Mouse (Mus musculus): ENCODE data around the gene Zfp583. TPM values are rescaled to one million over a fixed set of nuclear protein-coding genes. Genes with fewer than 3 reads are reported as not detected.

Gene Zfp583
- polyA plus RNA-seq, 1 experiment from 2014 or later: 5.3 TPM

- peak; percentile 33; the same call in 1 of the 2 replicates for TF ChIP-seq CTCF (IDR thresholded peaks at IDR 0.05; ENCODE audit: low read depth)
- Histone ChIP-seq H3K27ac (ENCODE audit: low read depth) (peak within 1 kb of the TSS; percentile 86), H3K9me3 (ENCODE audit: low read depth, low read length) (no peaks in the 10 kb centered on the region), H3K4me3 (ENCODE audit: low read depth, low read length) (peak within 1 kb of the TSS; percentile 56), H3K36me3 (ENCODE audit: insufficient read depth) (no peaks in the 10 kb centered on the region), H3K27me3 (ENCODE audit: insufficient read depth, low read length) (no peaks in the 10 kb centered on the region), H3K9ac (peak within 1 kb of the TSS; percentile 63), H3K4me1 (ENCODE audit: insufficient read depth) (0 out of 2 replicates have a peak, but pooled peaks cover 5% of the 10 kb centered on the region), H3K4me2 (peak within 1 kb of the TSS; percentile 67)
- DNase-seq (peak; percentile 95), ATAC-seq (ENCODE audit: insufficient read depth) (peak; percentile 86)
- WGBS: under 1% methylated on average over 23 of the region's 23 CpGs
These were observed 32.0 kb upstream of the Zfp583 start, which contains the start of gene Zfp78 for GRCm38 (mm10) chr7:6363047-6363488. Gene Zfp78 (plus strand): TSS chr7:6363280.

DNA sequence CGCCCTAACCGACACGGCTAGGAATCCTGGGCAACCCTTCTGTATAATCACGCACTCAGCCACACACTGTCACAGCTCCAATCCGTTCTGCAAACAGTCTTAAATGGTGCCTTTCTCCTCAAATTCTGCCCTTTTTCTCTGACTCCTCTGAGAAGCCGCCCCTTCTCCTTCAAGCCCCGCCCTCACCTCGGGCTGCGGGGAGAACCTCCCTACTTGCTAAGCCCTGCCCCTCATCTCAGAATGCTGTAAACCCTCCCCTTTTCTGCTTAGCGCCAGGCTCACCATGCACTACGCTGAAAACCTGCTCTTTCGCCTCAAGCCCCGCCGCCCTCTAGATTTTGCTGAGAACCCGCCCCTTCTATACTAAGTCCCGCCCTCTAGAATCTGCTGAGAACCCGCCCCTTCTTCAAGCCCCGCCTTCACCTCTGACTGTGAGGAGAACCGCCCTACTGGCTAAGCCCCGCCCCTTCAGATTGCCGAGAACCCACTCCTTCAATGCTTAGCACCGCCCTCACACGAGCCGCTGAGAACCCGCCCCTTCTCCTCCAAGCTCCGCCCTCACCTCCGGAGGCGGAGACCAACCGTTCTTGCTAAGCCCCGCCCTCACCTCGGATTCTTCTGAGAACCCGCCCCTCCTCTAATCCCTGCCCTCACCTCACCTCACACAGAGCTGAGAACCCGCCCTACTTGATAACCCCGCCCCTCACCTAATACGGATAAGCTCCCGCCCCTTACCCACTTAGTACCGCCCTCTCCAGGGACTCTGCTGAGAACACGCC is 31.4 kb upstream of the Zfp583 start:
- peak; percentile 94 for ATAC-seq (ENCODE audit: insufficient read depth)
- peak overlapping the region; percentile 86 for H3K27ac ChIP-seq (ENCODE audit: low read depth)
- peak overlapping the region; percentile 56 for H3K4me3 ChIP-seq (ENCODE audit: low read depth, low read length)
- peak overlapping the region; percentile 45 for H3K9ac ChIP-seq
- peak; percentile 99 for DNase-seq
- H3K4me1 ChIP-seq (ENCODE audit: insufficient read depth): 0 out of 2 replicates have a peak, but pooled peaks cover 5% of the 10 kb centered on the region
- H3K27me3 ChIP-seq (ENCODE audit: insufficient read depth, low read length): no peaks in the 10 kb centered on the region
- no peak for TF ChIP-seq CTCF (IDR thresholded peaks at IDR 0.05; ENCODE audit: low read depth)
- H3K36me3 ChIP-seq (ENCODE audit: insufficient read depth): no peaks in the 10 kb centered on the region
- peak overlapping the region; percentile 67 for H3K4me2 ChIP-seq
- H3K9me3 ChIP-seq (ENCODE audit: low read depth, low read length): no peaks in the 10 kb centered on the region
- under 1% methylated on average over 38 of the region's 38 CpGs for WGBS

- no peaks in the 10 kb centered on the region for H3K27me3 ChIP-seq (ENCODE audit: insufficient read depth, low read length)
- H3K36me3 ChIP-seq (ENCODE audit: insufficient read depth): no peaks in the 10 kb centered on the region
- no peaks in the 10 kb centered on the region for H3K9me3 ChIP-seq (ENCODE audit: low read depth, low read length)
- TF ChIP-seq CTCF (IDR thresholded peaks at IDR 0.05; ENCODE audit: low read depth): no peak
- ATAC-seq (ENCODE audit: insufficient read depth) (no peak), DNase-seq (no peak)
- peak overlapping the region; percentile 45 for H3K9ac ChIP-seq
- 20% methylated on average over 7 of the region's 7 CpGs for WGBS
- H3K4me2 ChIP-seq: peak overlapping the region; percentile 67
- 0 out of 2 replicates have a peak, but pooled peaks cover 5% of the 10 kb centered on the region for H3K4me1 ChIP-seq (ENCODE audit: insufficient read depth)
- H3K27ac ChIP-seq (ENCODE audit: low read depth): peak overlapping the region; percentile 86
- peak overlapping the region; percentile 56 for H3K4me3 ChIP-seq (ENCODE audit: low read depth, low read length)
These were observed 30.7 kb upstream of the Zfp583 start for GRCm38 (mm10) chr7:6361756-6362155.

- no peaks in the 10 kb centered on the region for H3K9me3 ChIP-seq (ENCODE audit: low read depth, low read length)
- TF ChIP-seq CTCF (IDR thresholded peaks at IDR 0.05; ENCODE audit: low read depth): no peak
- H3K36me3 ChIP-seq (ENCODE audit: insufficient read depth): no peaks in the 10 kb centered on the region
- DNase-seq (no peak), ATAC-seq (ENCODE audit: insufficient read depth) (no peak)
- no peak overlapping the region for H3K27ac ChIP-seq (ENCODE audit: low read depth)
- H3K27me3 ChIP-seq (ENCODE audit: insufficient read depth, low read length): no peaks in the 10 kb centered on the region
- WGBS: 23% methylated on average over 9 of the region's 9 CpGs
- H3K4me2 ChIP-seq: no peak overlapping the region
- H3K9ac ChIP-seq: no peak overlapping the region
- H3K4me1 ChIP-seq (ENCODE audit: insufficient read depth): 0 out of 2 replicates have a peak, but pooled peaks cover 5% of the 10 kb centered on the region
- no peak overlapping the region for H3K4me3 ChIP-seq (ENCODE audit: low read depth, low read length)
These were observed 29.5 kb upstream of the Zfp583 start for GRCm38 (mm10) chr7:6360477-6361060.

DNA sequence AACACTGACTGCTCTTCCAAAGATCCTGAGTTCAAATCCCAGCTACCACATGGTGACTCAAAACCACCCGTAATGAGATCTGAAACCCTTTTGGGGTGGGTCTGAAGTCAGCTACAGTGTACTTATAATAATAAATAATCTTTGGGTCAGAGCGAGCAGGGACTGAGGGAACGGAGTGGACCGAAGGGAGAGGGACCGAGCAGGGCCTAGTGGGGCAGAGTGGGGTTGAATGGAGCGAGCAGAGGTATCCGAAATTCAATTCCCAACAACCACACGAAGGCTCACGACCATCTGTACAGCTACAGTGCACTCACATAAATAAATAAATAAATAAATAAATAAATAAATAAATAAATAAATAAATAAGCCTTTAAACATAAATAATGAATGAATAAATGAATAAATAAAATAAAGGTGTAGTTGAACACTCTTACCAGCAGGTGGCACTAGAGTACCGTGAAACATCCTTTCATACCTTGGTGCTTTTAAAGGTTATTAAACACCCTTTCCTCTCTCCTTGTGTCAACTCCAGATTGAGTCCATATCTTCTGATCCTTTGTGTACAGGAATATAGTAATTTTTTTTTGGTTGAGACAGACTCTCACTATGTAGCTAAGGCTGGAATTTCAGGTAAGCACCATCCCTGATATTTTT is 28.0 kb upstream of the Zfp583 start:
- Histone ChIP-seq H3K4me1 (ENCODE audit: insufficient read depth) (0 out of 2 replicates have a peak, but pooled peaks cover 4% of the 10 kb centered on the region), H3K27ac (ENCODE audit: low read depth) (no peak overlapping the region), H3K9me3 (ENCODE audit: low read depth, low read length) (no peaks in the 10 kb centered on the region), H3K9ac (no peak overlapping the region), H3K36me3 (ENCODE audit: insufficient read depth) (peaks cover 3% of the 10 kb centered on the region; the same call in 1 of the 2 replicates), H3K4me2 (no peak overlapping the region), H3K4me3 (ENCODE audit: low read depth, low read length) (no peak overlapping the region), H3K27me3 (ENCODE audit: insufficient read depth, low read length) (no peaks in the 10 kb centered on the region)
- WGBS: 50% methylated on average over 10 of the region's 10 CpGs
- DNase-seq (peak; percentile 89), ATAC-seq (ENCODE audit: insufficient read depth) (no peak)
- peak; percentile 72 for TF ChIP-seq CTCF (IDR thresholded peaks at IDR 0.05; ENCODE audit: low read depth)

- no peak for TF ChIP-seq CTCF (IDR thresholded peaks at IDR 0.05; ENCODE audit: low read depth)
- ATAC-seq (ENCODE audit: insufficient read depth): no peak
- H3K9me3 ChIP-seq (ENCODE audit: low read depth, low read length): no peaks in the 10 kb centered on the region
- no peaks in the 10 kb centered on the region for H3K27me3 ChIP-seq (ENCODE audit: insufficient read depth, low read length)
- H3K4me3 ChIP-seq (ENCODE audit: low read depth, low read length): no peak overlapping the region
- no peak overlapping the region for H3K9ac ChIP-seq
- peaks cover 9% of the 10 kb centered on the region; the same call in 1 of the 2 replicates for H3K36me3 ChIP-seq (ENCODE audit: insufficient read depth)
- no peak for DNase-seq
- H3K27ac ChIP-seq (ENCODE audit: low read depth): no peak overlapping the region
- 48% methylated on average over 2 of the region's 2 CpGs for WGBS
- no peak overlapping the region for H3K4me2 ChIP-seq
- H3K4me1 ChIP-seq (ENCODE audit: insufficient read depth): no peaks in the 10 kb centered on the region
These were observed 27.0 kb upstream of the Zfp583 start for GRCm38 (mm10) chr7:6358121-6358520.

All from lung, embryonic 14.5 days (tissue).